Mouse (Mus musculus): ENCODE measurements around the gene Zdhhc19. TPM values are rescaled to one million over a fixed set of nuclear protein-coding genes. Genes with fewer than 3 reads are reported as not detected.

The Zdhhc19 gene
- polyA plus RNA-seq, 1 experiment from 2014 or later: not detected

GRCm38 (mm10) chr16:32461713-32462112 is 34.4 kb upstream of the Zdhhc19 start:
- H3K9me3 ChIP-seq (ENCODE audit: low read length): no peaks in the 10 kb centered on the region
- no peak overlapping the region for H3K4me2 ChIP-seq (replicated peaks; ENCODE audit: low read depth, low read length)
- H3K27ac ChIP-seq (ENCODE audit: low read length): no peak overlapping the region
- H3K4me1 ChIP-seq (ENCODE audit: insufficient read depth, low read length): no peaks in the 10 kb centered on the region
- no peaks in the 10 kb centered on the region for H3K27me3 ChIP-seq (ENCODE audit: insufficient read depth, low read length)
- 83% methylated on average over 5 of the region's 5 CpGs for WGBS
- H3K4me3 ChIP-seq (ENCODE audit: low read length): no peak overlapping the region
- H3K36me3 ChIP-seq (ENCODE audit: insufficient read depth, low read length): peaks cover 12% of the 10 kb centered on the region
- no peak for ATAC-seq (ENCODE audit: low FRiP score, low TSS enrichment)
- no peak overlapping the region for H3K9ac ChIP-seq (replicated peaks; ENCODE audit: low read length)

- no peak for ATAC-seq (ENCODE audit: low FRiP score, low TSS enrichment)
- Histone ChIP-seq H3K27ac (ENCODE audit: low read length) (no peak overlapping the region), H3K4me2 (replicated peaks; ENCODE audit: low read depth, low read length) (no peak overlapping the region)
Observed at GRCm38 (mm10) chr16:32462950-32463349, 33.1 kb upstream of the Zdhhc19 start.

GRCm38 (mm10) chr16:32463426-32463825 is 32.6 kb upstream of the Zdhhc19 start:
- Histone ChIP-seq H3K4me1 (ENCODE audit: insufficient read depth, low read length) (no peaks in the 10 kb centered on the region), H3K4me2 (replicated peaks; ENCODE audit: low read depth, low read length) (no peak overlapping the region), H3K27ac (ENCODE audit: low read length) (no peak overlapping the region), H3K4me3 (ENCODE audit: low read length) (no peak overlapping the region), H3K9me3 (ENCODE audit: low read length) (no peaks in the 10 kb centered on the region), H3K9ac (replicated peaks; ENCODE audit: low read length) (no peak overlapping the region), H3K36me3 (ENCODE audit: insufficient read depth, low read length) (peaks cover 15% of the 10 kb centered on the region), H3K27me3 (ENCODE audit: insufficient read depth, low read length) (no peaks in the 10 kb centered on the region)
- ATAC-seq (ENCODE audit: low FRiP score, low TSS enrichment): no peak
- WGBS: 84% methylated on average over 2 of the region's 2 CpGs

More at GRCm38 (mm10) chr16:32462950-32463349, 33.1 kb upstream of the Zdhhc19 start:
- H3K4me1 ChIP-seq (ENCODE audit: insufficient read depth, low read length): no peaks in the 10 kb centered on the region
- peaks cover 15% of the 10 kb centered on the region for H3K36me3 ChIP-seq (ENCODE audit: insufficient read depth, low read length)
- H3K9me3 ChIP-seq (ENCODE audit: low read length): no peaks in the 10 kb centered on the region
- H3K4me3 ChIP-seq (ENCODE audit: low read length): no peak overlapping the region
- no peaks in the 10 kb centered on the region for H3K27me3 ChIP-seq (ENCODE audit: insufficient read depth, low read length)
- 94% methylated on average over 16 of the region's 16 CpGs for WGBS
- H3K9ac ChIP-seq (replicated peaks; ENCODE audit: low read length): no peak overlapping the region

- Histone ChIP-seq H3K4me1 (ENCODE audit: insufficient read depth, low read length) (no peaks in the 10 kb centered on the region), H3K27me3 (ENCODE audit: insufficient read depth, low read length) (no peaks in the 10 kb centered on the region), H3K4me2 (replicated peaks; ENCODE audit: low read depth, low read length) (no peak overlapping the region), H3K36me3 (ENCODE audit: insufficient read depth, low read length) (peaks cover 18% of the 10 kb centered on the region), H3K9me3 (ENCODE audit: low read length) (no peaks in the 10 kb centered on the region), H3K27ac (ENCODE audit: low read length) (no peak overlapping the region), H3K9ac (replicated peaks; ENCODE audit: low read length) (no peak overlapping the region), H3K4me3 (ENCODE audit: low read length) (no peak overlapping the region)
- 0% methylated on average over 1 of the region's 1 CpGs for WGBS
- ATAC-seq (ENCODE audit: low FRiP score, low TSS enrichment): no peak
Observed at GRCm38 (mm10) chr16:32464908-32465307, 31.2 kb upstream of the Zdhhc19 start.

DNA sequence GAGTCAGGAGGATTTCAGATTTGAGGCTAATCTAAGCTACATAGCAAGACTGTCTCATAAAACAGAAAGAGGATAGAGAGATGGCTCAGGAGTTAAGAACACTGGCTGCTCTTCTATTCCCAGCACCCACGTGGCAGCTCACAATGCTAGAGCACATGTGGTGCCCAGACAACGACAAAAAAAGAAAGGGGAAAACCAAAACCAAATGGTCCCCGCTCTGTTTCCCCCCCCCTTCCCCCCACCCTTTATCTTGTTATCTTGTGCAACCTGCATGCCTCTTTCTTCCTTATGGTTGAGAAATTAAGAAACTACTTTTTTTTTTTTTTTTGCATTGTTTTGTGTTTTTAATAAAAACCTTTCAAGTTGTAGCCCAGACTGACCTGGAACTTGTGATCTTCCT is 27.6 kb upstream of the Zdhhc19 start:
- H3K4me2 ChIP-seq (replicated peaks; ENCODE audit: low read depth, low read length): no peak overlapping the region
- no peak overlapping the region for H3K27ac ChIP-seq (ENCODE audit: low read length)
- H3K9ac ChIP-seq (replicated peaks; ENCODE audit: low read length): no peak overlapping the region
- no peaks in the 10 kb centered on the region for H3K27me3 ChIP-seq (ENCODE audit: insufficient read depth, low read length)
- no peak overlapping the region for H3K4me3 ChIP-seq (ENCODE audit: low read length)
- ATAC-seq (ENCODE audit: low FRiP score, low TSS enrichment): no peak
- no peaks in the 10 kb centered on the region for H3K4me1 ChIP-seq (ENCODE audit: insufficient read depth, low read length)
- H3K9me3 ChIP-seq (ENCODE audit: low read length): no peaks in the 10 kb centered on the region
- peaks cover 27% of the 10 kb centered on the region for H3K36me3 ChIP-seq (ENCODE audit: insufficient read depth, low read length)
- 75% methylated on average over 3 of the region's 3 CpGs for WGBS

GRCm38 (mm10) chr16:32469404-32470105 is 26.5 kb upstream of the Zdhhc19 start:
- ATAC-seq (ENCODE audit: low FRiP score, low TSS enrichment): no peak
- no peaks in the 10 kb centered on the region for H3K9me3 ChIP-seq (ENCODE audit: low read length)
- H3K4me2 ChIP-seq (replicated peaks; ENCODE audit: low read depth, low read length): no peak overlapping the region
- H3K4me3 ChIP-seq (ENCODE audit: low read length): no peak overlapping the region
- 73% methylated on average over 5 of the region's 5 CpGs for WGBS
- no peaks in the 10 kb centered on the region for H3K27me3 ChIP-seq (ENCODE audit: insufficient read depth, low read length)
- H3K9ac ChIP-seq (replicated peaks; ENCODE audit: low read length): no peak overlapping the region
- peaks cover 27% of the 10 kb centered on the region for H3K36me3 ChIP-seq (ENCODE audit: insufficient read depth, low read length)
- H3K27ac ChIP-seq (ENCODE audit: low read length): no peak overlapping the region
- no peaks in the 10 kb centered on the region for H3K4me1 ChIP-seq (ENCODE audit: insufficient read depth, low read length)

DNA sequence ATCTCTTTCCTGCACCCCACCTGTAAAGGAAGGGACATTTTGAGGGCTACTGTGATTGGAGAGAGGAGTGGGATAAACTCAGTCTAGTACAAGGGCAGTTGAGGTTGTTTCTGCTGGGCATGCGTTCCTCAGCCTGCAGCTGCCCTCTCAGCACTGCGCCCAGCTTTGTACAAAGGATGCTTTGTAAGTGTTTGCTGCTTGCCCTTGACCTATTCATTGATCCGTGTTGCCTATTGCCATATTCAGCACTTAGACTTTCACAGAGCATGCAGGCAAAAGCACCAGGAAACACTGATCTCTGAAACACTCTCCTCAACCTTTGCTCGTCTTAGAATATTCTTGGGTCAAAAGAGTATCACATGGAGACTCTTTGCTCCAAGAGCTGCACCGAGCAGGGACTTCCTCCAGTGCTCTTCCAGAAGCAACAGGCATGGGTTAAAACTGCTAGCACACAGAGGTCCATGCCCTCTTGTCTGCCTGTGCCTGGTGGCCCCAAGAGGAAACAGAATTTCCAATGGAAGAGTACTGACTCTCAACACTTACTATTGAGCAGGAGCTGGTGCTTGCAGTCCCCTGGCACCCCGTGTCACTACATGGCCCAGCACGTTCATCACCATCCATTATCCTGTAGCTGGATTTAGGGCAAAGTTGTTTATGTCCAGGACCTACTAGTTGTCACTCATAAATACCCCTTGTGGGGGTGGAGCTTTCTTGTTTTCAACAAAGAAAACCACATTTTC is 23.6 kb upstream of the Zdhhc19 start:
- H3K36me3 ChIP-seq (ENCODE audit: insufficient read depth, low read length): peaks cover 22% of the 10 kb centered on the region; the same call in 1 of the 2 replicates
- H3K4me2 ChIP-seq (replicated peaks; ENCODE audit: low read depth, low read length): no peak overlapping the region
- H3K27me3 ChIP-seq (ENCODE audit: insufficient read depth, low read length): no peaks in the 10 kb centered on the region
- H3K4me3 ChIP-seq (ENCODE audit: low read length): no peak overlapping the region
- H3K4me1 ChIP-seq (ENCODE audit: insufficient read depth, low read length): no peaks in the 10 kb centered on the region
- no peak for ATAC-seq (ENCODE audit: low FRiP score, low TSS enrichment)
- no peak overlapping the region for H3K27ac ChIP-seq (ENCODE audit: low read length)
- no peaks in the 10 kb centered on the region for H3K9me3 ChIP-seq (ENCODE audit: low read length)
- WGBS: 78% methylated on average over 7 of the region's 7 CpGs
- H3K9ac ChIP-seq (replicated peaks; ENCODE audit: low read length): no peak overlapping the region

DNA sequence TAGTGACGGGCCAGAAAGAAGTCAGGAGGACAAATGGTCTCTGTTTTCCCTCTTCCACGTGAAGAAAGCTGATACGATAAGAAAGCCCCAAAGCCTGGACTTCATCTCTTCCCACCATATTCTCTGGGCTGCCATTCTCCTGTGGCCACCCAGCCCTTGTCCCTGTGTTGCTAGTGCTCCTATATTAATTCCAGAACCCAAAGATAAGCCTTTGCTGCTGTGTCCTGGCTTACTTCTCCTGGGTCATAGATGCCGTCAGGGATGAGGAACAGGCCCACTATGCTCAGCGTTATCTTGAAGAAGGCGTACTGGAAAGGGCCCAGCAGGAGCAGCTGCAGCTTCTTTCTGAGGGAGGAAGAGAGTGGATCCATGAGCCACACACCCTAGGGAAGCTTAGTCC is 18.8 kb upstream of the Zdhhc19 start:
- no peak for ATAC-seq (ENCODE audit: low FRiP score, low TSS enrichment)
- Histone ChIP-seq H3K27ac (ENCODE audit: low read length) (no peak overlapping the region), H3K4me3 (ENCODE audit: low read length) (no peak overlapping the region), H3K4me2 (replicated peaks; ENCODE audit: low read depth, low read length) (no peak overlapping the region), H3K36me3 (ENCODE audit: insufficient read depth, low read length) (peaks cover 13% of the 10 kb centered on the region; the same call in 1 of the 2 replicates), H3K9ac (replicated peaks; ENCODE audit: low read length) (no peak overlapping the region), H3K27me3 (ENCODE audit: insufficient read depth, low read length) (no peaks in the 10 kb centered on the region), H3K9me3 (ENCODE audit: low read length) (no peaks in the 10 kb centered on the region), H3K4me1 (ENCODE audit: insufficient read depth, low read length) (no peaks in the 10 kb centered on the region)
- 89% methylated on average over 6 of the region's 6 CpGs for WGBS

DNA sequence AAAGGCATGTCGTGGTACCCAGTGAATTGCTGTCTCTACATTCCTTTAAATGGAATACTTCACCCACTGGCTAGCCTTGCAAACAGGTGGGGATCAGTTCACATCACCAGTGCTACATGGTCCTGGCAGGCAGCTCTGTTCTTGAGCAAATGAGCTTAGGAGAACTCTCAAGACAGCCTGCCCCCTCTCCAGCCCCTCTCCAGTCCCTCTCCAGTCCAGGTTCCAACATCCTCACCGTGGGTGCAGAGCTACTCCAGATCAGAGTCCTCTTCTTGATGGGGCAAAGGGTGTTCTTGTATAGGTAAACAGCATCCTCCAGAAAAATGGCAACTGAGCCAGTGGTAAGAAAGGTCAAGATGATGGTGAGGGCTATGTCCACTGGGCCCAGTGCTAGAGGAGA is 16.6 kb upstream of the Zdhhc19 start:
- ATAC-seq (ENCODE audit: low FRiP score, low TSS enrichment): no peak
- WGBS: 77% methylated on average over 2 of the region's 2 CpGs

GRCm38 (mm10) chr16:32484431-32484871 is 11.6 kb upstream of the Zdhhc19 start:
- ATAC-seq (ENCODE audit: low FRiP score, low TSS enrichment): peak; percentile 93
- Histone ChIP-seq H3K9ac (replicated peaks; ENCODE audit: low read length) (no peak overlapping the region), H3K27me3 (ENCODE audit: insufficient read depth, low read length) (no peaks in the 10 kb centered on the region), H3K27ac (ENCODE audit: low read length) (peak overlapping the region; percentile 63; the same call in 1 of the 2 replicates), H3K4me1 (ENCODE audit: insufficient read depth, low read length) (peaks cover 21% of the 10 kb centered on the region), H3K9me3 (ENCODE audit: low read length) (no peaks in the 10 kb centered on the region), H3K4me3 (ENCODE audit: low read length) (no peak overlapping the region), H3K36me3 (ENCODE audit: insufficient read depth, low read length) (no peaks in the 10 kb centered on the region), H3K4me2 (replicated peaks; ENCODE audit: low read depth, low read length) (no peak overlapping the region)
- whole genome bisulfite sequencing: 12% methylated on average over 7 of the region's 7 CpGs

More for the DNA sequence above, 16.6 kb upstream of the Zdhhc19 start:
- no peak overlapping the region for H3K9ac ChIP-seq (replicated peaks; ENCODE audit: low read length)
- no peak overlapping the region for H3K4me3 ChIP-seq (ENCODE audit: low read length)
- no peaks in the 10 kb centered on the region for H3K9me3 ChIP-seq (ENCODE audit: low read length)
- H3K4me2 ChIP-seq (replicated peaks; ENCODE audit: low read depth, low read length): no peak overlapping the region
- H3K36me3 ChIP-seq (ENCODE audit: insufficient read depth, low read length): no peaks in the 10 kb centered on the region
- H3K27ac ChIP-seq (ENCODE audit: low read length): no peak overlapping the region
- H3K4me1 ChIP-seq (ENCODE audit: insufficient read depth, low read length): peaks cover 10% of the 10 kb centered on the region
- H3K27me3 ChIP-seq (ENCODE audit: insufficient read depth, low read length): no peaks in the 10 kb centered on the region
